Mouse (Mus musculus) embryonic facial prominence, embryonic 13.5 days (tissue): Measurements from ENCODE around the gene Fads2. TPM values are rescaled to one million over a fixed set of nuclear protein-coding genes. Genes with fewer than 3 reads are reported as not detected.

Source experiments
- ATAC-seq: fragments of 200-750 bp; cut with Nextera tagmentation; 2 replicates; pipeline ENCODE4 v1.8.0; 2017; ENCODE audit warnings: low read depth; ENCODE audit not compliant: insufficient number of reproducible peaks, insufficient read depth, low FRiP score, low TSS enrichment
- H3K27ac ChIP-seq: fragments of 300-500 bp; sonication (generic); 2 replicates; pipeline ENCODE4 v1.5.1; 2015; ENCODE audit warnings: moderate library complexity, mild to moderate bottlenecking, inconsistent platforms
- H3K27me3 ChIP-seq: fragments of 300-500 bp; sonication (generic); 2 replicates; pipeline ENCODE4 v1.6.1; 2015; ENCODE audit warnings: mild to moderate bottlenecking, inconsistent platforms
- H3K36me3 ChIP-seq: fragments of 300-500 bp; sonication (generic); 2 replicates; pipeline ENCODE4 v1.6.1; 2015; ENCODE audit warnings: mild to moderate bottlenecking, inconsistent platforms
- H3K4me1 ChIP-seq: fragments of 300-500 bp; sonication (generic); 2 replicates; pipeline ENCODE4 v1.6.1; 2015; ENCODE audit warnings: inconsistent platforms
- H3K4me2 ChIP-seq: fragments of 300-500 bp; sonication (generic); 2 replicates; pipeline ENCODE4 v1.6.1; 2015; ENCODE audit warnings: moderate library complexity, mild to moderate bottlenecking, inconsistent platforms
- H3K4me3 ChIP-seq: fragments of 300-500 bp; sonication (generic); 2 replicates; pipeline ENCODE4 v1.5.1; 2015; ENCODE audit warnings: mild to moderate bottlenecking, inconsistent platforms
- H3K9ac ChIP-seq: fragments of 300-500 bp; sonication (generic); 2 replicates; pipeline ENCODE4 v1.6.1; 2015; ENCODE audit warnings: mild to moderate bottlenecking, inconsistent platforms
- H3K9me3 ChIP-seq: fragments of 300-500 bp; sonication (generic); 2 replicates; pipeline ENCODE4 v1.6.1; 2016; ENCODE audit warnings: inconsistent platforms
- WGBS: fragments of 180-500 bp; shearing (Covaris S2); methylation state at CpG from one replicate; pipeline ENCODE4 v1.1.7; 2015; ENCODE audit warnings: mixed read lengths; 5-methylcytosine and 5-hydroxymethylcytosine counted together
- polyA plus RNA-seq: library from polyadenylated mRNA; unstranded; fragments of >200 nt; fragmentation: Nextera tagmentation; extraction: Ambion mirVana; gene quantifications from 2 replicates; pipeline ENCODE4 v1.2.1, GENCODE M21; 2015

The Fads2 gene
- polyA plus RNA-seq, 1 experiment from 2014 or later, result 79.8 TPM

DNA sequence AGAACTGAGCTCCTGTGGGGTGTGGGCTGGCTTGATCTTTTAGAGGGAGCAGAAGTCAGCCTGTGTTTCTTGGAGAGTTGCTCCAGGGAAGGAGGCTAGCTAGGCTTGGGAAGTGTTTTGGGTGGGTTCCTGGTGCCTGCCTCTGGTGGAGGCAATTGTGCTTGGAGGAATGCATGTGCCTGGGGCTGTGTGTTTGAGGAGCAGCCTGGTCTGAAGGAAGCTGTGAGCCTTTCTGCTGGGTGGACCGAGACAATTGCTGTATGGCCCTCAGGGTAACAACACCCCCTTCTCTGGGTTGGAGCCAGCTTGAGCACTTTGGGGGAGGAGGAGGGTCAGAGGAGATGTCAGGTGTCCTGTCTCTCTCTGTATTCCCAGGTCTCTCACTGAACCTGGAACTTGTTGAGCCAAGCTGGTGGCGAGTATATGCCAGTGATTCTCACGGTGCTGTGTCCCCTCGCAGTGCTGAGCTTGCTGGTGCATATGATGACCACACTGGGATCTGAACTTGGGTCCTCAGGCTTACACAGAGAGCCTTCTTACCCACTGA is 82.3 kb downstream of the Fads2 start:
- H3K27ac ChIP-seq, result peak overlapping the region; percentile 39; the same call in 1 of the 2 replicates
- 55% methylated on average over 4 of the region's 4 CpGs for WGBS
- ATAC-seq, result no peak
- H3K9ac ChIP-seq, result peak overlapping the region; percentile 79
- H3K4me1 ChIP-seq, result peaks cover 71% of the 10 kb centered on the region
- H3K9me3 ChIP-seq, result no peaks in the 10 kb centered on the region
- H3K36me3 ChIP-seq, result no peaks in the 10 kb centered on the region
- peak overlapping the region; percentile 92 for H3K4me2 ChIP-seq
- H3K27me3 ChIP-seq, result no peaks in the 10 kb centered on the region
- peak overlapping the region; percentile 62 for H3K4me3 ChIP-seq

DNA sequence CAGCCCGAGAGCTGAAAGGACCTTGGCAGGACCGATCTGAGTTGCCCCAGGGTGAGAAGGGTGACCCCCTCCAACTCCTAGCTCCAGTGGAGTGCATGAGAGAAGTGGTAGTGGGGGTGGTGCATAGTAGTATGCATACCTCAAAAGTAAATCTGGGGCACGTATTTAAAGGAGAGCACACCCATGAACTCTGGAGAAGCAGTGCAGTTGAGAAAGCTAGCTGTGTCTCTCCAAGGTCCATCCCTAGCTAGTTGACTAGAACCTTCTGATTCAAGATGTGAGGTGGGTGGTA is 83.1 kb downstream of the Fads2 start:
- WGBS, result 0% methylated on average over 3 of the region's 3 CpGs
- H3K9ac ChIP-seq, result peak overlapping the region; percentile 79
- H3K4me1 ChIP-seq, result peaks cover 73% of the 10 kb centered on the region
- H3K27me3 ChIP-seq, result no peaks in the 10 kb centered on the region
- peak overlapping the region; percentile 80 for H3K27ac ChIP-seq
- no peaks in the 10 kb centered on the region for H3K9me3 ChIP-seq
- H3K4me2 ChIP-seq, result peak overlapping the region; percentile 92
- H3K36me3 ChIP-seq, result no peaks in the 10 kb centered on the region
- H3K4me3 ChIP-seq, result peak overlapping the region; percentile 62
- ATAC-seq, result no peak

DNA sequence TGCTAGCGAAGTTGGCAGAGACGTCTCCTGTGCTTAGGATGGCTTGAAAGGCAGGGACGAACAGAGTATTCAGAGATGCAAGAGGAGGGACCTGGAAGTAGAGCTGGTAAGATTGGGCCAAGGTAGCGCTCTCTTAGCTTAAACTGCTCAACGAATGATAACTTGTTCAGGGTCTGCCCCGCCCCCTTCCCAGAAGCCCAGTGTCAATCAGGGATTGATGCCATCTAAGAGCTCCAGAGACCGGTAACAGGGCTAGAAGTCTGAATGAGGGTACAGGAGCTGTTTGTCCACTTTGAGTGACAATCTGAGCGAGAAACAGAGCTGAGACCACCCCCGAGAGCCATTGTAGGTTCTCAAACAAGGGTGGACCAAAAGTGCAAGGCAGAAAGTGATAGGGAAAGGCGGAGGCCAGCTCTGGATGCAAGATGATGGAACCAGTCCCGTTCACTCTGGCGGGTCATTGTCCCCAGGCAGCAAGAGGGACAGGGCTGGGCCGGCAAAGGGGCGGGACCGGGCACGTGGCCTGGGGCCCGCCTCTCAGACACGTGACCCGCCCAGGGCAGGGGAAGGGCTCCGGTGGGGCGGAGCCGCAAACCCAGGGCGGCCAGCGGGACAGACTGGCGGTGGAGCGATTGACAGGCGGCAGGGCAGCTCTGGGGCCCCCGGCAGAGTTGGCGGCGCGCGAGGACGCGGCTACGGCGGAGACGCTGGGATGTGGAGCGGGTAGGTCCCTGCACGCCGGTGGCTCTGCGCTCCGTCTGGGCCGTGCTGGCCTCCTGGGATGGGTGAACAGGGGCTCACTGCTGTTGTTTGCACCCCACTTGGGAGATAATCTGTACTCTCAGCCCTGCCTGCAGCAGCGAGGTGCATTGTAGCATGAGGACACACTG is 83.7 kb downstream of the Fads2 start:
- Histone ChIP-seq H3K36me3 (no peaks in the 10 kb centered on the region), H3K4me2 (peak overlapping the region; percentile 92), H3K4me3 (peak overlapping the region; percentile 62), H3K27me3 (no peaks in the 10 kb centered on the region), H3K27ac (peak overlapping the region; percentile 80), H3K9ac (peak overlapping the region; percentile 79), H3K9me3 (no peaks in the 10 kb centered on the region), H3K4me1 (peaks cover 73% of the 10 kb centered on the region)
- peak; percentile 70 for ATAC-seq
- 5% methylated on average over 44 of the region's 44 CpGs for WGBS

DNA sequence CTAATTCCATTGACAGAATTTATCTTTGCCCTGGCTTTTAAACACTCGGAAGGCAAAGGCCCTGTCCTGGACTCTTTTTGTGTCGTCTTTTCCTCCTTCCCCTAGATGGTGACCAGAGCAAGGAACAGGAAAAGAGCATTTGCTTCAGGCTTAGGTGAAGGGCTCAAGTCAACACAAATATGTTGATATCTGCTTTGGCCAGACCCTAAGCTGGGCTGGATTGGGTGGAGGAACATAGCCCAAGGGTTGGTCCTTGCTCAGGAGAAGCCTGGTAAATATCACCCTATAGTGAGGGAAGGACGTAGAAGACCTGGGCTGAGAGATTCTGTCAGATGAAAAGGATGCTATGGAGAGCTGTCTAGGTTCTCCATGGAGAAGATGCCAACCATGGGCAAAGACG is 85.4 kb downstream of the Fads2 start:
- no peak overlapping the region for H3K9ac ChIP-seq
- no peaks in the 10 kb centered on the region for H3K27me3 ChIP-seq
- no peak for ATAC-seq
- no peak overlapping the region for H3K4me3 ChIP-seq
- no peak overlapping the region for H3K27ac ChIP-seq
- H3K4me2 ChIP-seq, result no peak overlapping the region
- WGBS, result 86% methylated on average over 4 of the region's 4 CpGs
- H3K36me3 ChIP-seq, result no peaks in the 10 kb centered on the region
- H3K4me1 ChIP-seq, result peaks cover 63% of the 10 kb centered on the region
- H3K9me3 ChIP-seq, result no peaks in the 10 kb centered on the region

DNA sequence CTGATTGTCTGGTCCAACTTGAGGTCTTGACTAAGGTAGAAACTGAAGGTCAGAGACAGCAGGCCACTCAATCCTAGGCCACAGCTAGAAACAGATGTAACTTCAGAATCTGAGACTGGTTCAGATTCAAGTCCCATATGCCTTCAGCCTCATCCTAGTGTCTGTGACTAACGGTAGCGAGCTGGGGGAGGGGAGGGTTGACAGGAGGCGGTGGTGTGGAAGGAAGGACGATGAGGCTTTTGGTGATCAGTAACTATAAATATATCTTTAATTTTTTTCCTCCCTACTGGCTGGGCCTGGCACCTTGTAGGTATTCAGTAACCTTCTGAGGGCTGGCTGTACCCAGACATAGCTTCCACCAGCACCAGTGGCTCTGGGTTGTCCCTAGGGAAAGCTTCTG is 86.1 kb downstream of the Fads2 start:
- WGBS, result 68% methylated on average over 4 of the region's 4 CpGs
- no peak overlapping the region for H3K9ac ChIP-seq
- ATAC-seq, result no peak
- no peaks in the 10 kb centered on the region for H3K9me3 ChIP-seq
- H3K27ac ChIP-seq, result 0 out of 2 replicates have a peak overlapping the region, but pooled peaks have one; percentile 28
- no peaks in the 10 kb centered on the region for H3K27me3 ChIP-seq
- no peak overlapping the region for H3K4me2 ChIP-seq
- H3K4me3 ChIP-seq, result no peak overlapping the region
- peaks cover 61% of the 10 kb centered on the region for H3K4me1 ChIP-seq
- H3K36me3 ChIP-seq, result no peaks in the 10 kb centered on the region

DNA sequence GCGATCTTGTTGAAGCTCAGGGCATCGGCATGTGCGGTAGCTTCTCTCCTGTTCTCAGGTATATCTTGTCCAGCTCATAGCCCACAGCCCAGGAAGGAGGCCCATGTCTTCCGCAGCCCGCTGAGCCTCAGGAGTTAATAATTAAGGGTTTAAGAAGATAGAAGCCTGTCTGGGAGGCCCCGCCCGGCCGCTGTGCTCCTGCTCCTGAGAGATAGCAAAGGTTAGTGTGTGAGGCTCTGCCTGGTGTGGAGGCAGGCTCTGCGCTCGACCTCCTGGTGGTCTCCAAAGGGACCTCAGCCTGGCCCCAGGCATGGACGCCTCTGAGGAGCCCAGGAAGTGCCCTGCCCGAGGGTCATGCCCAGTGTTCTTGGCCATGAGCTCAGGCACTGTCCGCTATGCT is 86.7 kb downstream of the Fads2 start:
- 58% methylated on average over 13 of the region's 13 CpGs for WGBS
- H3K4me2 ChIP-seq, result no peak overlapping the region
- ATAC-seq, result no peak
- no peak overlapping the region for H3K9ac ChIP-seq
- peaks cover 58% of the 10 kb centered on the region for H3K4me1 ChIP-seq
- H3K27me3 ChIP-seq, result no peaks in the 10 kb centered on the region
- no peaks in the 10 kb centered on the region for H3K36me3 ChIP-seq
- H3K27ac ChIP-seq, result peak overlapping the region; percentile 97; the same call in 1 of the 2 replicates
- H3K4me3 ChIP-seq, result no peak overlapping the region
- no peaks in the 10 kb centered on the region for H3K9me3 ChIP-seq

DNA sequence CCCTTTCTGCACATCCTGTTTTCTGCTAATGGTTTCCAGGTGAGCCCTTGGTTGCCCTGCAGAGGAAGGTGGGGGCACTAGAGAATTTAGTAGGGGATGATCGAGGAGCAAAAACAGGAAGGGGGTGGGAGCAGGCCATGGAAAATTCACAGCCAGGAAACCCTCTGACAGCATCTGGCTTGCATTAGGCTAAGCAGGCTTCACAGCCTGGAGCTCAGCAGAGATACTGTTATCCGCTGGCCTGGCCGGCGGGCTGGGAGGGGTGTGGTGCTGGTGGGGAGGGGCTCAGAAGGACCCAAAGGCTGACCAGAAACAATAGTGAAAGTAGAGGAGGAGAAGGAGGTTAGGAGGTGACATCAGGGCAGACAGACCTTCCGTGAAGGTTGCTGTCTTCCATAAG is 87.6 kb downstream of the Fads2 start:
- Histone ChIP-seq H3K36me3 (no peaks in the 10 kb centered on the region), H3K9ac (no peak overlapping the region), H3K9me3 (no peaks in the 10 kb centered on the region), H3K4me2 (peak overlapping the region; percentile 26; the same call in 1 of the 2 replicates), H3K27ac (peak overlapping the region; percentile 97), H3K27me3 (no peaks in the 10 kb centered on the region), H3K4me1 (peaks cover 49% of the 10 kb centered on the region), H3K4me3 (no peak overlapping the region)
- 19% methylated on average over 5 of the region's 5 CpGs for WGBS
- ATAC-seq, result peak; percentile 63

DNA sequence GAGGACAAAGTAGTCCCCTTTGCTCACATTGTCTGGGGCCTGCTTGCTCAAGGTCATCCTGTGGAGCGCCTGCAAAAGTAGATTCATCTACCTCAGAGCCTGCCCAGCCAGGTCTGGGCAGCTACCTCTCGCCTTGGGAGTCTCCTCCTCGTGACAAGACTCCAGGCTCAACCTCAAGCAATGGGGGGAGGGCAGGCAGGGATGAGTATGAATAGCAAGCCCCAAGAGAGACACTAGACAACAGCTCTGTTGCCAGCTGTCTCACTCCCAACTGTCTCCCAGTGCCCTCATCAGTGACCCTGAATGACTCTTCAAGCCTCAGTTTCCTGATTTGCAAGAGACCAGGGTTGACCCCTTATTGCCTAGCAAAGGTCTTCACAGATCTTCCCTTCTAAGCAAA is 88.2 kb downstream of the Fads2 start:
- Histone ChIP-seq H3K27me3 (no peaks in the 10 kb centered on the region), H3K36me3 (no peaks in the 10 kb centered on the region), H3K9ac (peak overlapping the region; percentile 32; the same call in 1 of the 2 replicates), H3K4me1 (peaks cover 43% of the 10 kb centered on the region), H3K9me3 (no peaks in the 10 kb centered on the region), H3K27ac (peak overlapping the region; percentile 97), H3K4me3 (no peak overlapping the region), H3K4me2 (peak overlapping the region; percentile 26)
- no peak for ATAC-seq
- 12% methylated on average over 3 of the region's 3 CpGs for WGBS

DNA sequence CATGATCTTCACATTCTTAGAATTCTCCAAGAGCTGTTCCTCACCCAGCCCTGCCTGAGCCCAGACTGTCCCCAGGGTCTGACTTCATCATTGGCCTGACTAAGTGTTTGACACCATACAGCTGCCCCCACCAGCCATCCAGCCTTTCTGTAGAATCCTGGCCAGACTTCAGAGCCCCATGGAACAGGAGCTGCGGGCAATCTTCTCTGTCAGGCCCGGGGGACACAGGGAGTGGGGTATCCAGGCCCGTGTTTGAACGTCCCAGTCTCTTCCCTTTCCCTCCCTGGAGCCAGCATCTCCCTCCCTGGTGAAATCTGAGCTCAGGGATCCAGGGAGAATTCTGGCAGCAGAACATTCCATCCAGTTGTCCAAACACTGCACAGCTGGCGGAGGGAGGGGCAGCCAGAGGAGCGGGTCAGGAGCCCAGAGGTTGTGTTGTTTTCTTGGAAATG is 88.7 kb downstream of the Fads2 start:
- Histone ChIP-seq H3K9ac (peak overlapping the region; percentile 32; the same call in 1 of the 2 replicates), H3K4me1 (peaks cover 40% of the 10 kb centered on the region), H3K4me2 (peak overlapping the region; percentile 26), H3K36me3 (no peaks in the 10 kb centered on the region), H3K9me3 (no peaks in the 10 kb centered on the region), H3K4me3 (no peak overlapping the region), H3K27me3 (no peaks in the 10 kb centered on the region), H3K27ac (peak overlapping the region; percentile 97)
- 6% methylated on average over 6 of the region's 6 CpGs for WGBS
- peak; percentile 52; the same call in 1 of the 2 replicates for ATAC-seq

Other genes starting within 250 kb of the Fads2 start
- 101 and 118 TPM in 2 replicates for gene Incenp, start 202.2 kb downstream of the Fads2 start, polyA plus RNA-seq
- 1,553 and 1,793 TPM in 2 replicates for gene Fth1, start 121.1 kb downstream of the Fads2 start, polyA plus RNA-seq
- gene Best1, start 100.1 kb downstream of the Fads2 start, polyA plus RNA-seq, result 0.73 and 0.98 TPM in 2 replicates
- gene Rab3il1, start 100.1 kb downstream of the Fads2 start, polyA plus RNA-seq, result 42.0 and 43.3 TPM in 2 replicates
- gene Fads3, start 60.2 kb downstream of the Fads2 start, polyA plus RNA-seq, result 8.6 and 10.0 TPM in 2 replicates
- 93.6 and 104 TPM in 2 replicates for gene Fads1, start 81.1 kb upstream of the Fads2 start, polyA plus RNA-seq
- 485 and 486 TPM in 2 replicates for gene Tmem258, start 102.3 kb upstream of the Fads2 start, polyA plus RNA-seq
- 69.3 and 88.1 TPM in 2 replicates for gene Fen1, start 102.4 kb upstream of the Fads2 start, polyA plus RNA-seq
- gene Myrf, start 139.0 kb upstream of the Fads2 start, polyA plus RNA-seq, result 0.91 and 1.4 TPM in 2 replicates
- gene Dagla, start 203.1 kb upstream of the Fads2 start, polyA plus RNA-seq, result 2.2 and 2.4 TPM in 2 replicates